Mouse (Mus musculus) left cerebral cortex, postnatal 36 days (tissue): Measurements from ENCODE around the gene Plekhg3. TPM values are rescaled to one million over a fixed set of nuclear protein-coding genes. Genes with fewer than 3 reads are reported as not detected.

Source experiments
- DNase-seq, 2 experiments: peaks; one replicate each; pipeline ENCODE4 v3.0.0; 2021 to 2022; ENCODE audit warnings: low spot score in 2 of 2, mixed read lengths in 1 of 2
- intact Hi-C: fragments of 180-260 bp; cut with DNase I; formaldehyde crosslinking; loops from one replicate; pipeline ENCODE4 v1.15.1; 2025
- total RNA-seq, 2 experiments: library from RNA; stranded (reverse); gene quantifications; 2 replicates each; pipeline ENCODE4 v1.2.3; 2021

Plekhg3 gene
- total RNA-seq, 2 experiments from 2014 or later: 16.6 to 18.3 TPM

DNA sequence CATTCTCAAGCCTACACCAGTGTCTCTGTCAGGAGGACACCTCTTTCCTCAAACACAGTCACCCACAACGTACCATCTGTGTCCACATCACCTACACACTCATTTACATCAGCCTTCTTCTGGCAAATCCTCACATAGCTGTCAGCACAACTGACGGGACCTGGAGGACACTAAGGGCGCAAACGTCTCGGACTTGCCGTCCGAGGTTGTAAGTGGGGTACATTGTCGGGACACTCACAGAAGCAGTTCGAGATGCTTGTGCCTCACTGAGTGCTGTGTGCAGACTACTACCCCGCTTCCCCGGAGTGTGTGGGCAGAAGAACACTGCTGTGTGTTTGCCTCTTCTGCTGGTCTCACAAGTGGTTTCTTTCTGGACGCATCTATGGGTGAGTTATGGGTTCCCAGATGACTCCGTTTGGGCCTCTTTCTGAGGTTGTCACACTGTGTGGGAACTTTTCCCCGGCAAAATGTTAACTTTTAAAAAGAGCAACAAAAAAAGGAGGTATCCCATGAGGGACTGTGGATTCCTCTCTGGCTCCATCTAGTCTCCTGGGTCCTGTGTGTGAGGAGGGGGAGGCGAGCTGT is 15.2 kb downstream of the Plekhg3 start:
- intact Hi-C loops: no loop called here
- DNase-seq: peak; percentile 48 to 56

DNA sequence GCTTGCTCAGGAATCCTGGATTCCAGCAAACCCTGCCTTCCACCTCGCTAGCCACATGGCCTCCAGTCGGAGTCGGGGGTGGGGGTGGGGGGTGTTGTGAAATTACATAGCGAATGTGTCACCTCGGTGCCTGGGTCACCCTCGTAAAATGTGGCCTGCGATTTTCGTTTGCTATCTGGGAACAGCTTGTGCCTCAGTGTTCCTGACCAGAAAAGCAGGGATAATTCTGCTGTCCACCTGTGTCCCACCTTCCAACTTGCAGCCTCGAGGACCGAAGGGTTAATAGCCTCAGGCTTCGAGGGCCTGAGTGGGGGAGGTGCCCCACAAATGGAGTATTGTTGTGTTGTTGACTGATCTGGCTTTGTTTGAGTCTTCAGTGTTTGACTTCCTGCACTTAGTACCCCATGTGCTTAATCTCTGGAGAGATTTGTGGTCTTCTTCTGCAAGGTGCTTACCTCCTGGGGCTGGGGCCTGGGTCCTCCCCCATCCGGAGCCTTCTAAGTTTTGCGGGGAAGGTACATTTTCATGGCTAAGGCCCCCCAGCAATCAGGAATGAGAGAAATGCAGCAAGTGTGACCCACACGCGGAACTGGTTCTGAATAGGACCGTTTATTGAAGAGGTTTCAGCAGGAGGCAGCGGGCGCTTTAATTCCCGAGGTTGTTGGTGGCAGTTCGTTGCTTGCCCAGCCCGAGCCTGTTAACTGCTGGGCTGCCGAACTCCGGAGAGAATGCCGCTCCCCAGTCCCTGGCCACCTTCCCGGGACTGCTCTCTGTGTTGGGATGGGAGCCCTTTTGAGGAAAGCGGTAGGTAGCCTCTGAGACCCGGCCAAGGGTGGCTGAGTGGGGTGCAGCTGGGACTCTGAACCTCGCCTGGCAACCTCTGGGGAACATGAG is 15.9 kb downstream of the Plekhg3 start:
- intact Hi-C loops: no loop called here
- peak; percentile 29 to 30 for DNase-seq

DNA sequence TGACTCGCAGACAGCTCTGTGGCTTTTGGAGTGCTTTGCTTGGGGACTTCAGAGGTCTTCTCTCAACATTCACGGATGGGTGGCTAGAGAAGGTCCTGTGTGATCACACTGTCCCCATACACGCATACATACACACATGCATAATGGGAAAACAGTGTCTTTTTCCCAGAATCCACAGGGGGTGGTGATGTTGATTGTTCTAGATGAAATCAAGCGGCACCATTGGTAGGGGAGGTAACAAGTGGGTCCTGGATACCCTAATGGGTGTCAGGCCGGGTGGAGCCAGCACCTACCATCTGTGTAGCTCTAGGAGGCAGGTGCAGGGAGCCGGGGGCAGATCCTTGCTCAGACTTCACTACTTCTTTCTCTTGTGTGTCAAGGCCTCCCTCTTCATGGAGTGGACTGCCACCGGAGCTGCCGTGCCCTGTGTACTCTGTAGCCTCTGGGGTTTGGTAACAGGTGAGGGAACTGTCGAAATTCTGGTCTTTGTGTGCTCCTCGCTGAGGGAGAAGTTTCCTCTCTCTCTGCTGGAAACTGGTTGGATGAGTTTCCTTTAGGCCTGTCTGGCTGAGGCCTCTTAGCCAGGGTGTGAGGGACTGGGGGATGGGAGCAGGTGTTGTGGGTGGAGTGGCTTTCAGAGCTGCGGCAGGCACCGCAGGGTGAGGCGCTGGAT is 16.9 kb downstream of the Plekhg3 start:
- intact Hi-C loops: no loop called here
- no peak for DNase-seq

- intact Hi-C loops: no loop called here
Measured at GRCm38 (mm10) chr12:76548082-76548423, 17.4 kb downstream of the Plekhg3 start.

GRCm38 (mm10) chr12:76549203-76549602 is 18.5 kb downstream of the Plekhg3 start:
- no peak for DNase-seq
- intact Hi-C loops: no loop called here

More at GRCm38 (mm10) chr12:76548082-76548423, 17.4 kb downstream of the Plekhg3 start:
- no peak for DNase-seq

DNA sequence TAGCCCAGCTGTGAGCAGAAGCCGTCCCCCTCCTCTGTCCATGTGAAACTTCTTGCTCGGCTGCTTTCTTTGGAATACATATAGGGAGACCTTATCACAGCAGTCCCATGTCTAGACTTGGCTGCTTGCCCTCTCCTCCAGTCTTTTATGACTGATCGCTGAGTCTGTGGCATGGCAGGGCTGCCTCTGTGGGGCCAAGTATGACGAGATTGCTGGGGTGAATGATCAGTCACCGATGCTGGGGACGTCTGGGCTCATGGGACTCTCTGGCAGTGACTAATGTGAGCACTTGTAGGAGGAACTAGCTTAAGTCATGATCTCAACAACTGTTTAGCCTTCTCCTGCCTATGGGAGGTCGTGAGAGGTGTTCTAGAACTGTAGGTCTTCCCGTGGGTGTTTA is 21.6 kb downstream of the Plekhg3 start:
- no peak for DNase-seq
- intact Hi-C loops: no loop called here

DNA sequence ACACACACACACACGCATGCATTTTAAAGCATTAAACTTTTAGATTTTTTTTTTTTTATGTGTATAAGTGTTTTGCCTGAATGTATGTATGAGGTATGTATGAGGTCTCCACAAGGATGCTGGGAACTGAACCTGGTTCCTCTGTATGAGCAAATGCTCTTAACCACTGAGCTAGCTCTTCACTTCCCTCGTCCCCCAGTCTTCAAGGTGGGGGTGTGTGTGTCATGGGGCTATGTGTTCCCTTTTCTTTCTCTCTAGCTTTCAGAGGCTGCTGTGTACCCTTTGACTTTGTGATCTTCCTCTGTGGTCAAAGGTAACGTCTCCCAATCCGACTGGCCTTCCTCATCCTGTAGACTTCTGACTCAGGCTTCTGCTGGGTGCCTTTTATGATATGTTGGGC is 22.3 kb downstream of the Plekhg3 start:
- DNase-seq: no peak
- intact Hi-C loops: no loop called here

DNA sequence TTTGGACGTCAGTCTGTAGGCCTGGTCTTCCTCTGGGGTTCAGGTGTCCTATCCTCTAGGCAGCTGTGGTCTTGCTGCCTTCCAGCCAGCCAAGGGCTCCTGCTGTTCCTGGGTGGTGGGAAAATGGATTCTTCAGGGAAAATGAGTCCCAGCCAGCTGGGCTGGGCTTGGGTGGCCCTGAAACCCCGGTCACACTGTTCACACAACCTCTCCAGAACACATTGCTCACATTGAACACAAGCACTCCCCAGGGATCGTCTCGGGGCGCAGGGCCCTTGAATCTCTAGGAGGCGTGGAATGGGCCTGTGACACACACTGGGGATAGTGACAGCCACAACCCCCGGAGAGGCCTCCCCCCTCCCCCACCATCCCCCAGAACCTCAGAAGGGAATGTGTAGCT is 23.2 kb downstream of the Plekhg3 start:
- intact Hi-C loops: no loop called here
- no peak for DNase-seq

DNA sequence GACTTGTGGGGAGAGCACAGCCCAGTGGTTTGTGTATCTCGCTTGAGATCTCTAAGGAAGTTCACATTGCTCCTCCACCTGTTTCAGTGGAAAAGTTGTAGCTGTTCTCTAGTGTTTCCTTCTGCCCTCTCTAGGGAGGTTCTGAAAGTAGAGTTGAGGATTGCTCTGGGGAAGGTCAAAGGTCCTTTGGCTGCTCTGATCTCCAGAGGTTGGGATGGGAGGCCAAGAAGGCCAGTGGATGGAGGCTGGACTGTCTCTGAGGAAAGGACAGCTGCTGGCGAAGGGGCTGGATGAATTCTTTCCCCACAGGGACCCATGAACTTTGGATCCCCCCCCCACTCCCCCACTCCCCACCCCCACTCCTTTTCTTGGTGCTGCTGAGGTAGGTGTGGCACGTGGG is 23.7 kb downstream of the Plekhg3 start:
- intact Hi-C loops: no loop called here
- DNase-seq: no peak

GRCm38 (mm10) chr12:76554871-76555386 is 24.2 kb downstream of the Plekhg3 start:
- intact Hi-C loops: no loop called here
- no peak for DNase-seq

GRCm38 (mm10) chr12:76556187-76556586 is 25.5 kb downstream of the Plekhg3 start:
- intact Hi-C loops: no loop called here
- no peak for DNase-seq

- no peak for DNase-seq
Measured at GRCm38 (mm10) chr12:76556745-76557389, 26.2 kb downstream of the Plekhg3 start.

DNA sequence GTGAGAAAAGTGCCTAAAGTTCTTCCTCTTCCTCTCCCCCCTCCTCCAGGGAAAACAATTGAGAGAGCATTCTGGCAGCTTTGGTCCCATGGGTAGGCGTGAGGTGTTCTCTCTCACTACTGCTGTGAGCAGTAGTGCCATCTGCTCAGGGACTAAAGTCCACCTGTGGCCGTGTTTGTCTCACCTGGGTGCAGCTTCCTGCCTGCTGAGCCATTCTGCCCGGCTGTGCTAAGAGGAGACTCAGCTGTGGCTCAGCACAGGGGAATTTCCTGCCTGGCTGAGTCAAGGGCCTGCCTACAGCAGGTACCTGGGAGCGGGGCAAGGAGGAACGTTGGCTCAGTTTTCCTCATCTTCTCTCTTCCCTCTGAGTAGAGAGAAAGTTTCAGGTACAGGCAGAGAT is 27.5 kb downstream of the Plekhg3 start:
- intact Hi-C loops: no loop called here
- DNase-seq: no peak

More at GRCm38 (mm10) chr12:76556745-76557389, 26.2 kb downstream of the Plekhg3 start:
- intact Hi-C loops: no loop called here

DNA sequence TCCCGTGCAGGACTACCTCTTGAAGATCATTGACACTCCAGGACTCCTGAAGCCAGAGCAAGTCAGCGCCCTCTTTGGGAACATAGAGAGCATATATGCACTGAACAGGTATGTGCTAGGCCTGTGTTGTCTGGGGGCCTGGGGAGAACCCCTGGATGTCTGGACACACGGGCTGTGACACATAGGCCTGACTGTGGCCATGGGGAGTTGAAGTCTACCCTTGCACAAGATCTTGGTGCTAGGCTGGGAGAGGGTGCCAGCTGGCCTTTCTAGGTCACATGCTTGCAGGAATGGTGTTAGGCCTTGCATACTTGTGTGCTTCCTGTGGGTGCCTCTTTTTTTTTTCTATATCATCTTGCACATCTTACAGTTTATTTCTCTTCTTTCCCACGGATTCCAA is 31.5 kb downstream of the Plekhg3 start:
- DNase-seq: no peak
- intact Hi-C loops: no loop called here

- no peak for DNase-seq
- intact Hi-C loops: no loop called here
Measured at GRCm38 (mm10) chr12:76566284-76566683, 35.6 kb downstream of the Plekhg3 start.

DNA sequence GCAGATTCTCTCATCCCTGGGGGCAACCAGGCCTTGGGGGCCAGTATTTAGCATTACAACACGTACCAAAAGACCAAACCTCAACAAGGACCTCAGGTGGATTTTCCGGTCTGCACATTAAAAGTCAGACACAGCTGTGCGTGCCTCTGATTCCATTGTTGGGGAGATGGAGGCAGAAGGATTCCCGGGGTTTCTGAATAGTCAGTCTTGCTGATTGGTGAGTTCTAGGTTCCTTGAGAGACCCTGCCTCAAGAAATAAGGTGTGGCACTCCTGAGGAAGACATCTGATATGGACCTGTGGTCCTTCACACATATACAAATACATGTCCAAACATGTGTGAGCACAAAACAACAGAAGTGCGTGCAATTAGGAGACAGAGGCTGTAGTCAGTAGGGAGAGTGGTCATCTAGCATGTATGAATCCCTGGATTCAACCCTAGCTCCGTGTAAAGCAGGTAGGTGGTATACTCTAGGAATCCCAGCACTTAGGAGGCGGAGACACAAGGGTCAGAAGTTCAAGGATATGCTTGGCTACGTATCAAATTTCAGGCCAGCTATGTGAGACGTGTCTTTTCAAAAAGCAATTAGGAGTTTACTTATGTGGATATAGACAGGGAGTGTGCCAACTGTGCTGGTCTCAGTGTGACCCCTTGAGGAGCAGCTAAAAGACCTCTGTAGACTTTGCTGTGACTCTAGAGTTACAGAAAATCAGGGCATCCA is 39.7 kb downstream of the Plekhg3 start:
- intact Hi-C loops: no loop called here
- no peak for DNase-seq

- intact Hi-C loops: no loop called here
- DNase-seq: no peak
Measured at GRCm38 (mm10) chr12:76571266-76571665, 40.6 kb downstream of the Plekhg3 start.

DNA sequence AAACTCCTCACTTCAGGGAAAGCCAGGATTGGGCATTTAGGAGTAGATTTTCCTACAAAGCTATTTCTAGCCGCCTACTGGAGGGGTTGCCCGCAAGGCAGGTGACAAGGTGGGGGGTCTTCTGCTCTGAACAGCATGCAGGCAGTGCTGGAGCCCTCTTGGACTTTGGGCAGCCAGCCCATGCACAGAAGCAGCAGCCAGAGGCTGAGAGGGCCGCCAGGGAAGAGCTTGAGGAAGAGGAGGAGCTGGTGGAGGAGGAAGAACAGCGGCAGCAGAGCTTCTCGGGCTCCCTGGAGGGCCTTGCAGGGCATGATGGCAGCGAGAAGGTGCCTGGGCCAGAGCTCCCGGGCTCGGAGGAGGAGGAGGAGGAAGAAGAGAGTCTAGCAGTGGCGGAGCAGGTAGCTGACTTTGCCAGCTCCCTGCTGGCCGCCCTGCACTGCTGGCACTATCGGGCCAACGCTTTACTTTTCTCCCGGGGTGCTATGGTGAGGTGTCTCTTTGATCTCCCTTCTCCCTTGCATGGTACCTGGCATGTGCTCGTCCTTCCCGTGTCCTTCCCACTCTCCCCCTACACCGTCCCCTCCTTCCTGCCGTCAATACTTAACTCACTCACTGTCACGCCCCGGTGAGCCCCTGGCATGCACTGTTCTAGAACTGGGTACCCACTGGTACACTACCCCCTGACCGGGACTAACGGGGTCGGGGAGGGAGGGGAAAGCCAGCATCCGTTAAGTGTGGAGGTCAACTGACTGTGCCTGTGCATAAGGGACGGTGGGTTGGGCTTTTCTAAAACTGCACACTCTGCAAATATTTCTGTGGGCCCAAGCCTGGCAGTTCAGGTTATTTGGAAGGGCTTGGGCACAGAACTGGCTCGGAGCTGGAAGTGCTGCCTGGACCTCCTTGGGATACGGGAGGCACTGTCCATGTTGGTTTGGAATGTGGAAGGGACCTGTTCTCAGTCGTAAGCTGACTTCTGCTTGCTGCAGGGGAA is 41.9 kb downstream of the Plekhg3 start:
- DNase-seq: no peak
- intact Hi-C loops: no loop called here
